Mouse (Mus musculus) frontal cortex, postnatal 36 days (tissue): ENCODE data around the gene Slc38a8.

Experiments used
- DNase-seq, 2 experiments: peaks; one replicate each; pipeline ENCODE4 v3.0.0; 2022; ENCODE audit warnings: low spot score in 2 of 2

The Slc38a8 gene

GRCm38 (mm10) chr8:119484145-119484896, 17.2 kb downstream of the Slc38a8 start:
- DNase-seq = no peak

GRCm38 (mm10) chr8:119478684-119479083, 22.8 kb downstream of the Slc38a8 start:
- DNase-seq = no peak

- no peak for DNase-seq
Observed at GRCm38 (mm10) chr8:119468091-119468490, 33.4 kb downstream of the Slc38a8 start.

GRCm38 (mm10) chr8:119466794-119467193, 34.7 kb downstream of the Slc38a8 start:
- DNase-seq = no peak

GRCm38 (mm10) chr8:119466105-119466504, 35.4 kb downstream of the Slc38a8 start:
- peak; percentile 37 to 52 for DNase-seq

GRCm38 (mm10) chr8:119463709-119464108, 37.8 kb downstream of the Slc38a8 start:
- DNase-seq = no peak

GRCm38 (mm10) chr8:119461356-119461755, 40.1 kb downstream of the Slc38a8 start:
- no peak for DNase-seq

GRCm38 (mm10) chr8:119459724-119460123, 41.8 kb downstream of the Slc38a8 start:
- DNase-seq = no peak

- DNase-seq = no peak
Observed at GRCm38 (mm10) chr8:119456045-119456444, 45.5 kb downstream of the Slc38a8 start.

- no peak for DNase-seq
Observed at GRCm38 (mm10) chr8:119452919-119453318, 48.6 kb downstream of the Slc38a8 start.

- no peak for DNase-seq
Observed at GRCm38 (mm10) chr8:119451131-119451530, 50.4 kb downstream of the Slc38a8 start.

- DNase-seq = peak; percentile 53 to 64
Observed at GRCm38 (mm10) chr8:119449627-119450026, 51.9 kb downstream of the Slc38a8 start.

- DNase-seq = no peak
Observed at GRCm38 (mm10) chr8:119447781-119448170, 53.7 kb downstream of the Slc38a8 start.

- no peak for DNase-seq
Observed at GRCm38 (mm10) chr8:119446990-119447780, 54.3 kb downstream of the Slc38a8 start.

- DNase-seq = peak; percentile 86 to 87
Observed at GRCm38 (mm10) chr8:119446211-119446989, 55.1 kb downstream of the Slc38a8 start, which contains the start of gene Necab2. Gene Necab2 (plus strand): TSS chr8:119446719.

- DNase-seq = no peak
Observed at GRCm38 (mm10) chr8:119442970-119443369, 58.5 kb downstream of the Slc38a8 start.

- no peak for DNase-seq
Observed at GRCm38 (mm10) chr8:119442013-119442412, 59.5 kb downstream of the Slc38a8 start.

GRCm38 (mm10) chr8:119440952-119441270, 60.6 kb downstream of the Slc38a8 start:
- DNase-seq = no peak

GRCm38 (mm10) chr8:119440250-119440951, 61.1 kb downstream of the Slc38a8 start:
- peak; percentile 57 for DNase-seq

GRCm38 (mm10) chr8:119439893-119440249, 61.6 kb downstream of the Slc38a8 start:
- no peak for DNase-seq

GRCm38 (mm10) chr8:119439424-119439823, 62.1 kb downstream of the Slc38a8 start:
- DNase-seq = no peak

GRCm38 (mm10) chr8:119438876-119439275, 62.6 kb downstream of the Slc38a8 start:
- DNase-seq = no peak
